Mouse (Mus musculus) monocyte, adult 5-6 weeks (primary cell): ENCODE measurements around the gene Cnot2. TPM values are rescaled to one million over a fixed set of nuclear protein-coding genes. Genes with fewer than 3 reads are reported as not detected.
A peak's percentile ranks its signal among the peaks of the same experiment; 100 is the strongest.

Source experiments
- ATAC-seq: fragments of 153-309, 156-312 bp; replicated peaks from 2 replicates; pipeline ENCODE4 v1.8.0; 2017; ENCODE audit warnings: mild to moderate bottlenecking; ENCODE audit not compliant: low TSS enrichment, insufficient number of reproducible peaks, severe bottlenecking, poor library complexity, low FRiP score
- total RNA-seq: library from RNA; stranded (forward); fragments of 200-1000, 200-491, 200-594 nt; gene quantifications from 3 replicates; pipeline ENCODE4 v1.2.3, GENCODE M21; 2017

Gene Cnot2
- total RNA-seq, 1 experiment from 2014 or later, result 85.8 TPM

GRCm38 (mm10) chr10:116564828-116565602 is 16.3 kb downstream of the Cnot2 start:
- peak; percentile 73; the same call in 1 of the 2 replicates for ATAC-seq

- ATAC-seq, result no peak
Measured at GRCm38 (mm10) chr10:116562731-116563480, 18.4 kb downstream of the Cnot2 start.

GRCm38 (mm10) chr10:116562210-116562609 is 19.1 kb downstream of the Cnot2 start:
- ATAC-seq, result no peak

GRCm38 (mm10) chr10:116559171-116559570 is 22.1 kb downstream of the Cnot2 start:
- ATAC-seq, result no peak

- no peak for ATAC-seq
Measured at GRCm38 (mm10) chr10:116557166-116557565, 24.1 kb downstream of the Cnot2 start.

- no peak for ATAC-seq
Measured at GRCm38 (mm10) chr10:116554434-116554833, 26.9 kb downstream of the Cnot2 start.

- no peak for ATAC-seq
Measured at GRCm38 (mm10) chr10:116547958-116548357, 33.4 kb downstream of the Cnot2 start.

GRCm38 (mm10) chr10:116546177-116546576 is 35.1 kb downstream of the Cnot2 start:
- ATAC-seq, result no peak

- ATAC-seq, result no peak
Measured at GRCm38 (mm10) chr10:116543061-116543460, 38.2 kb downstream of the Cnot2 start.

GRCm38 (mm10) chr10:116540750-116541149 is 40.6 kb downstream of the Cnot2 start:
- no peak for ATAC-seq

- ATAC-seq, result no peak
Measured at GRCm38 (mm10) chr10:116537495-116537894, 43.8 kb downstream of the Cnot2 start.

GRCm38 (mm10) chr10:116534278-116534677 is 47.0 kb downstream of the Cnot2 start:
- ATAC-seq, result no peak

GRCm38 (mm10) chr10:116532561-116532960 is 48.8 kb downstream of the Cnot2 start:
- no peak for ATAC-seq

GRCm38 (mm10) chr10:116531063-116531462 is 50.2 kb downstream of the Cnot2 start:
- ATAC-seq, result no peak

GRCm38 (mm10) chr10:116519588-116519987 is 61.7 kb downstream of the Cnot2 start:
- ATAC-seq, result no peak

- ATAC-seq, result no peak
Measured at GRCm38 (mm10) chr10:116515590-116515989, 65.7 kb downstream of the Cnot2 start.

GRCm38 (mm10) chr10:116515158-116515557 is 66.2 kb downstream of the Cnot2 start:
- ATAC-seq, result peak; percentile 84; the same call in 1 of the 2 replicates

GRCm38 (mm10) chr10:116513254-116513635 is 68.1 kb downstream of the Cnot2 start:
- ATAC-seq, result peak; percentile 67

- ATAC-seq, result no peak
Measured at GRCm38 (mm10) chr10:116512521-116513253, 68.6 kb downstream of the Cnot2 start.
